24 mouse cellular contexts compared by ENCODE assay signal in genomic region chr5:118963001-118963400, GRCm38 (mm10).
DNase-seq lines count a peak whose midpoint lies in the region; ATAC-seq lines count a peak whose summit lies in the region.
"Had no signal": no experiment of that assay in that cellular context is flagged by ENCODE, and none has a peak within 500 bp of the region (broad histone marks: within the 10 kb centered on the region; RNA-seq: fewer than 3 reads in every experiment).

No protein-coding gene starts in this region.

- no peak for ATAC-seq in heart, embryonic 12.5 days (ENCODE audit: insufficient number of reproducible peaks, low FRiP score)
- 0 out of 2 replicates have a peak, but pooled peaks have one; percentile 27 for ATAC-seq in lung, embryonic 15.5 days (ENCODE audit: borderline replicate concordance, extremely low read depth, low FRiP score, low TSS enrichment)
- ATAC-seq: activated CD4-positive, CD25-positive, alpha-beta regulatory T cell, adult 4 months; CD4-positive, CD25-positive, alpha-beta regulatory T cell, adult 4 months; forebrain, embryonic 13.5 days; forebrain, embryonic 15.5 days; Patski had no signal

- peak; percentile 96 for DNase-seq in heart, adult 11 months
- DNase-seq in heart, postnatal 14 days = no peak
- peak; percentile 8 to 46 for DNase-seq in heart, adult 9 months (ENCODE audit: low spot score in 2 of 2)
- no peak for DNase-seq in lung, postnatal 36 days
- DNase-seq: adrenal gland, adult 8-10 months; adrenal gland, postnatal 14 days; adrenal gland, postnatal 36 days; B cell, adult 2 months; cerebellum, adult 11-12 months; cerebellum, adult 2 months; cerebellum, adult 9-10 months; cerebellum, postnatal 10 days; cerebellum, postnatal 25 days had no signal

- H3K4me2 ChIP-seq in heart, embryonic 12.5 days = no peak overlapping the region
- no peak overlapping the region for H3K4me2 ChIP-seq in lung, embryonic 15.5 days
- H3K4me2 ChIP-seq: embryonic facial prominence, embryonic 12.5 days; forebrain, embryonic 13.5 days; forebrain, embryonic 15.5 days had no signal

- 59% methylated on average over 3 of the region's 3 CpGs for WGBS in heart, embryonic 12.5 days
- whole genome bisulfite sequencing in lung, embryonic 15.5 days = 80% methylated on average over 3 of the region's 3 CpGs

- no peaks in the 10 kb centered on the region for H3K36me3 ChIP-seq in heart, embryonic 12.5 days
- no peaks in the 10 kb centered on the region for H3K36me3 ChIP-seq in lung, embryonic 15.5 days
- H3K36me3 ChIP-seq: embryonic facial prominence, embryonic 10.5 days; embryonic facial prominence, embryonic 12.5 days; forebrain, embryonic 15.5 days; G1E had no signal

- H3K27me3 ChIP-seq in heart, embryonic 12.5 days (replicated peaks) = peaks cover 6% of the 10 kb centered on the region; the same call in 1 of the 2 replicates
- H3K27me3 ChIP-seq in lung, embryonic 15.5 days = no peaks in the 10 kb centered on the region
- H3K27me3 ChIP-seq: CH12.LX; embryonic facial prominence, embryonic 12.5 days; forebrain, embryonic 13.5 days; forebrain, embryonic 15.5 days; Patski had no signal

- no peak overlapping the region for H3K9ac ChIP-seq in heart, embryonic 12.5 days
- H3K9ac ChIP-seq in lung, embryonic 15.5 days = no peak overlapping the region
- H3K9ac ChIP-seq: embryonic facial prominence, embryonic 12.5 days; forebrain, embryonic 13.5 days; forebrain, embryonic 15.5 days had no signal

- peaks cover 6% of the 10 kb centered on the region; the same call in 1 of the 2 replicates for H3K4me1 ChIP-seq in heart, embryonic 12.5 days (replicated peaks)
- H3K4me1 ChIP-seq in lung, embryonic 15.5 days = peaks cover 16% of the 10 kb centered on the region
- H3K4me1 ChIP-seq: embryonic facial prominence, embryonic 12.5 days; forebrain, embryonic 13.5 days; forebrain, embryonic 15.5 days had no signal

- no peaks in the 10 kb centered on the region for H3K9me3 ChIP-seq in heart, embryonic 12.5 days (replicated peaks)
- no peaks in the 10 kb centered on the region for H3K9me3 ChIP-seq in lung, embryonic 15.5 days
- H3K9me3 ChIP-seq: embryonic facial prominence, embryonic 12.5 days; forebrain, embryonic 15.5 days had no signal

- H3K4me3 ChIP-seq in heart, embryonic 12.5 days = no peak overlapping the region
- H3K4me3 ChIP-seq in lung, embryonic 15.5 days = no peak overlapping the region
- H3K4me3 ChIP-seq: embryonic facial prominence, embryonic 10.5 days; embryonic facial prominence, embryonic 12.5 days; forebrain, embryonic 13.5 days; forebrain, embryonic 15.5 days had no signal

- no peak overlapping the region for H3K27ac ChIP-seq in heart, embryonic 12.5 days (ENCODE audit: poor library complexity, severe bottlenecking)
- no peak overlapping the region for H3K27ac ChIP-seq in lung, embryonic 15.5 days
- H3K27ac ChIP-seq: embryonic facial prominence, embryonic 10.5 days; embryonic facial prominence, embryonic 12.5 days; forebrain, embryonic 13.5 days; forebrain, embryonic 15.5 days had no signal

- intact Hi-C loops in heart, postnatal 14 days (cut with DNase I) = no loop called here

Comparison
In these comparisons a context has a peak if more than half of its experiments do, and no peak if none do; other contexts are left out.
1. DNase-seq: peak in heart, adult 11 months (single experiment) and heart, adult 9 months (2 of 2); none in heart, postnatal 14 days (0 of 2) and lung, postnatal 36 days (single experiment).